Mouse (Mus musculus) midbrain, embryonic 15.5 days (tissue): ENCODE measurements around the gene Tmem54. TPM values are rescaled to one million over a fixed set of nuclear protein-coding genes. Genes with fewer than 3 reads are reported as not detected.

Experiments used
- ATAC-seq: fragments of 200-750 bp; cut with Nextera tagmentation; replicated peaks from 2 replicates; pipeline ENCODE4 v1.8.0; 2017; ENCODE audit warnings: moderate TSS enrichment
- H3K27ac ChIP-seq: fragments of 300-500 bp; sonication (generic); 2 replicates; pipeline ENCODE4 v1.5.1; 2015; ENCODE audit warnings: mild to moderate bottlenecking, inconsistent platforms
- H3K27me3 ChIP-seq: fragments of 300-500 bp; sonication (generic); replicated peaks from 2 replicates; pipeline ENCODE4 v1.6.1; 2015; ENCODE audit warnings: inconsistent platforms
- H3K36me3 ChIP-seq: fragments of 300-500 bp; sonication (generic); replicated peaks from 2 replicates; pipeline ENCODE4 v1.6.1; 2015; ENCODE audit warnings: inconsistent platforms
- H3K4me1 ChIP-seq: fragments of 300-500 bp; sonication (generic); 2 replicates; pipeline ENCODE4 v1.6.1; 2015; ENCODE audit warnings: inconsistent platforms
- H3K4me2 ChIP-seq: fragments of 300-500 bp; sonication (generic); 2 replicates; pipeline ENCODE4 v1.6.1; 2015; ENCODE audit warnings: inconsistent platforms, mild to moderate bottlenecking, moderate library complexity
- H3K4me3 ChIP-seq: fragments of 300-500 bp; sonication (generic); 2 replicates; pipeline ENCODE4 v1.5.1; 2015; ENCODE audit warnings: mild to moderate bottlenecking, inconsistent platforms
- H3K9ac ChIP-seq: fragments of 300-500 bp; sonication (generic); 2 replicates; pipeline ENCODE4 v1.6.1; 2015; ENCODE audit warnings: mild to moderate bottlenecking, inconsistent platforms
- H3K9me3 ChIP-seq: fragments of 300-500 bp; sonication (generic); 2 replicates; pipeline ENCODE4 v1.6.1; 2016; ENCODE audit warnings: inconsistent platforms
- WGBS: fragments of 180-500 bp; shearing (Covaris S2); methylation state at CpG from one replicate; pipeline ENCODE4 v1.1.7; 2015; ENCODE audit warnings: mixed read lengths; 5-methylcytosine and 5-hydroxymethylcytosine counted together
- polyA plus RNA-seq: library from polyadenylated mRNA; unstranded; fragments of >200 nt; fragmentation: Nextera tagmentation; extraction: Ambion mirVana; gene quantifications from 2 replicates; pipeline ENCODE4 v1.2.1, GENCODE M21; 2015

The Tmem54 gene
- polyA plus RNA-seq: not detected in 2 replicates

DNA sequence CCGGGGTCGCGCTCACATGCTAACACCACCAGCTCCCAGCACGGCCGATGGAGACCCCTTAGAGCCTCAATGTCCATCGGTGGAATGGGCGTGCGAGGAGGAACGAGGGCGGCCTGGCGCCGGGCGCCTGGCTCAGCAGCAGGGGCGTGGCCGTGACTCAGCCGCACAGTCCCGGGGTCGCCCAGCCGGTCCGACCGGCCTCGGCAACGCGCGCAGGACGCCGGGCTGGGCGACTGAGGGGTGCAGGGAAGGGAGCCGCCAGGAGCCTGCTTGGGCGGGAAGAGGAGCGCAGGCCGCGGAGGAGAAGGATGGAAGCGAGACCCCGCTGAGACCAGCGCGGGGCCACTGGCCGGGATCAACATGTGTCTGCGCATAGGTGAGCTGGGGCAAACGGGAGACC is at the start of gene Tmem54:
TSS of gene Tmem54 (plus strand) at position 193 of the 400 bp plus-strand sequence.
- H3K4me1 ChIP-seq: peaks cover 4% of the 10 kb centered on the region; the same call in 1 of the 2 replicates
- no peaks in the 10 kb centered on the region for H3K36me3 ChIP-seq
- peak within 1 kb of the TSS; percentile 44 for H3K4me2 ChIP-seq
- no peaks in the 10 kb centered on the region for H3K9me3 ChIP-seq
- no peak for ATAC-seq
- H3K9ac ChIP-seq: no peak within 1 kb of the TSS
- peak within 1 kb of the TSS; percentile 24 for H3K4me3 ChIP-seq
- peaks cover 37% of the 10 kb centered on the region for H3K27me3 ChIP-seq
- WGBS: 1% methylated on average over 40 of the region's 40 CpGs
- H3K27ac ChIP-seq: no peak within 1 kb of the TSS

DNA sequence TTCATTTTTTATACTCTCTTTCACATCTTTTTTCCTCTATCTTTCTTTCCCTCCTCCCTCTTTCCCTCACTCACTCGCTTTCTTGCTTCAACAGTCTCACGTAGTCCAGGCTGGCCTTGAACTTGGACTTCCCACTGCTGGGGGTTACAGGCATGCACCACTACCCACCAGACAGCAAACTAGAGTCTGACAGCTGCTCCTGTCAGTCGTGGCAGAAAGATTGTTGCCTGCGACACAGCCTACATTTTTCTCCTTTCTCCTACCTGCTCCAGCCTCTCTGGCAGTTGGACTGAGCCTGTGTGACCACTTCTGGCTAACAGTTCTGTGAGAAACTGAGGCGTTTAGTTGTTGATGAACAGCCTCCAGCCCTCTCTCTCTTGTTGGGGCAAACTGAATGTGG is 49.8 kb upstream of the Tmem54 start:
- ATAC-seq: no peak
- H3K4me1 ChIP-seq: peaks cover 20% of the 10 kb centered on the region
- H3K27ac ChIP-seq: no peak overlapping the region
- no peak overlapping the region for H3K4me2 ChIP-seq
- no peaks in the 10 kb centered on the region for H3K9me3 ChIP-seq
- no peak overlapping the region for H3K9ac ChIP-seq
- 90% methylated on average over 5 of the region's 5 CpGs for WGBS
- no peaks in the 10 kb centered on the region for H3K36me3 ChIP-seq
- H3K27me3 ChIP-seq: no peaks in the 10 kb centered on the region
- H3K4me3 ChIP-seq: no peak overlapping the region

DNA sequence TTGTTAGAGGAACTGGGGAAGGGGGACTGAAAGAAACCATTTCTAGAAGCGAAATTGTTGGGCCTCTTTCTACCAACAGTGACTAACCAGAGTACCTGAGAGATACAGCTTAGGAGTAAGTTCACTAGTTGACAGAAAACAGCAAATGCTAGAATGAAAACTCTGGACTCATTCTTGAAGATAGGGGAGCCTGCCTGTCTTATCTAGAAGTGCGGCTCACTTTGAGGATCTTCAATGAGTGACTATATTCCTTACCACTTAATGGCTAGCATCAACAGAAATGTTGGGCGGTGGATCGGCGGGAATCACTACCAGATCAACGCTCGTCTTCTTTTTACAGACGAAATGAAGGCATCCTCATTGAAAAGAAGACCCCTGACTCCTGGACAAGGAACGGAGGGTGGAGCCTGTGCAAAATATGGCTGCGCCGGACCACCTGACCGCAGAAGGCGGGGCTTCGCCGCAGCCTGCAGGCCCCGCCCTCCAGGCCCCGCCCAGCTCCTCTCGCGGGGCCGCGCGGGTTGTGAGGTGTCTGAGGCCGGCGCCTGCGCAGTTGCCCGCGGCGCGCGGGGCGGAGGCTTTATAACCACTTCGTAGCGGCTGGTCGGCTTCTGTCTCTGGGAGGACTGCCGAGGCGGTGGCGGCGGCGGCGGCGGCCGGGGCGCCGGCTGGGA is 47.7 kb upstream of the Tmem54 start:
- H3K9ac ChIP-seq: peak overlapping the region; percentile 82
- H3K27me3 ChIP-seq: no peaks in the 10 kb centered on the region
- 3% methylated on average over 42 of the region's 44 CpGs for WGBS
- no peaks in the 10 kb centered on the region for H3K36me3 ChIP-seq
- no peaks in the 10 kb centered on the region for H3K9me3 ChIP-seq
- peak overlapping the region; percentile 85 for H3K4me3 ChIP-seq
- peak; percentile 97 for ATAC-seq
- H3K4me2 ChIP-seq: peak overlapping the region; percentile 83
- peak overlapping the region; percentile 93 for H3K27ac ChIP-seq
- H3K4me1 ChIP-seq: peaks cover 34% of the 10 kb centered on the region

DNA sequence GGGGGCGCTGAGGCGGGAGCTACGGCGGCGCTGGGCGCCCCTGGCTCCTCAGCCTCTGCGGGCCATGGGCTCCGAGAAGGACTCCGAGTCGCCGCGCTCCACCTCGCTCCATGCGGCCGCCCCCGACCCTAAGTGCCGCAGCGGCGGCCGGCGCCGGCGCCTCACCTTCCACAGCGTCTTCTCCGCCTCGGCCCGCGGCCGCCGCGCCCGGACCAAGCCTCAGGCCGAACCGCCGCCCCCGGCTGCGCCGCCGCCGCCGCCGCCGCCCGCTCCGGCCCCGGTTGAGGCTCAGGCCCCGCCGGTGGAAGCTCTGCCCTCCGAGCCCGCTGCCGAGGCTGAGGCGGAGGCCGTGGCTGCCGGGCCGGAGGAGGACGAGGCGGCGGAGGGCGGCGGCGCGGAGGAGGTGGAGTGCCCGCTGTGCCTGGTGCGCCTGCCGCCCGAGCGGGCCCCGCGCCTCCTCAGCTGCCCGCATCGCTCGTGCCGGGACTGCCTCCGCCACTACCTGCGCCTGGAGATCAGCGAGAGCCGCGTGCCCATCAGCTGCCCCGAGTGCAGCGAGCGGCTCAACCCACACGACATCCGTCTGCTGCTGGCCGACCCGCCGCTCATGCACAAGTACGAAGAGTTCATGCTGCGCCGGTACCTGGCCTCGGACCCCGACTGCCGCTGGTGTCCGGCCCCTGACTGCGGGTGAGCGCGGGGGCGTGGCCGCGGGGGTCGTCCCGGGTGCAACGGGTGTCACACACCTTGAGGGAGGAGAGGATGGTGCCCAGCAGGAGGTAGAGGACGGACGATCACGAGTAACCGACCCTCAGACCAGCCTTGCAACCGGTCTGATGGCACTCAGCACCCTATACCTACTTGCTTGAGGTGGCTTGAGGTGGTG is 46.9 kb upstream of the Tmem54 start, which contains the start of gene Rnf19b:
TSS of gene Rnf19b (plus strand) at position 65 of the 886 bp plus-strand sequence.
- peak; percentile 67 for ATAC-seq
- Histone ChIP-seq H3K9me3 (no peaks in the 10 kb centered on the region), H3K27me3 (no peaks in the 10 kb centered on the region), H3K4me3 (peak within 1 kb of the TSS; percentile 85), H3K36me3 (no peaks in the 10 kb centered on the region), H3K27ac (peak within 1 kb of the TSS; percentile 93), H3K4me1 (peaks cover 34% of the 10 kb centered on the region), H3K9ac (peak within 1 kb of the TSS; percentile 82), H3K4me2 (peak within 1 kb of the TSS; percentile 83)
- under 1% methylated on average over 95 of the region's 107 CpGs for WGBS

DNA sequence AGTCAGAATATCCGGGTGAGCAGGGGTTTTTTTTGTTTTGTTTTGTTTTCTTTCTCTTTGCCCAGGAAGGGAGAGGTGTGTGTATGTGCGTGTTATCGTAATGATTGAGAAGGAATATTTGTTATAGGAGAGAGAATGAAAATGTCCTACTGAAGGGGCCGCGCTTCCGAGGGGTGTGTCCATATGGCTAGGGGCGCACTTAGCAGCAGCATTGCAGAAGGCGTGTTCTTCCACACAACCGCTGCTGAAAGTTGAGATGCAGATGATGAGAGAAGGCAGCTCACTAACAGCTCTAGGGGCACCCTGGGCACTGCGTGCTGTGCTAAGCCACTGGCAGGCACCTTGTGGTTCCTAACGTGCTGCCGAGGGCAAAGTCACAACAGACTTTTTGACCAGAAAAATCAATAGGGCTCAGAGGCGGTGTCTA is 46.2 kb upstream of the Tmem54 start:
- peak overlapping the region; percentile 83 for H3K4me2 ChIP-seq
- H3K4me1 ChIP-seq: peaks cover 34% of the 10 kb centered on the region
- peak overlapping the region; percentile 82 for H3K9ac ChIP-seq
- H3K27ac ChIP-seq: peak overlapping the region; percentile 93
- WGBS: 2% methylated on average over 13 of the region's 13 CpGs
- H3K4me3 ChIP-seq: peak overlapping the region; percentile 85
- H3K36me3 ChIP-seq: no peaks in the 10 kb centered on the region
- no peaks in the 10 kb centered on the region for H3K9me3 ChIP-seq
- ATAC-seq: no peak
- no peaks in the 10 kb centered on the region for H3K27me3 ChIP-seq

DNA sequence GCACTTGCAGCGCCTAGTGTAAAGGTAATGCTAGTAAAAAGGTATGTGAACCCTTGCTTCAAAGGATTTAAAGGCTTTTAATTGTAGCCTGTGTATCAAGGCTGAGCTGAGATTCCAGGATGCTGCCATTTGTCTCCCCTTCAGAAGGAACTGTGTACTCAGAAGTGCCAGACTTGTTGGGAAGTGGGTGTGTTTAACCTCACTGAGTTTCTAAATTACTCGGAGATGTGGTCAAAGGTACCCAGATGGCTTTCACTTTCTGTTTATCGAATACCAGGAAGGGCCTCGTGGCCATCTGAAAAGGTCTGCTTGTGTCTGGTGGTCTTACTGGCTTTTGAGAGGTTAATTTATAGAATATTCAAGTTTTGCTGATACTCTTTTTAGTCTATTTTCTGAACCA is 45.4 kb upstream of the Tmem54 start:
- H3K4me3 ChIP-seq: peak overlapping the region; percentile 85
- 55% methylated on average over 4 of the region's 4 CpGs for WGBS
- H3K9ac ChIP-seq: peak overlapping the region; percentile 11; the same call in 1 of the 2 replicates
- peak overlapping the region; percentile 83 for H3K4me2 ChIP-seq
- H3K36me3 ChIP-seq: no peaks in the 10 kb centered on the region
- H3K27me3 ChIP-seq: no peaks in the 10 kb centered on the region
- no peak for ATAC-seq
- H3K9me3 ChIP-seq: no peaks in the 10 kb centered on the region
- no peak overlapping the region for H3K27ac ChIP-seq
- H3K4me1 ChIP-seq: peaks cover 34% of the 10 kb centered on the region

DNA sequence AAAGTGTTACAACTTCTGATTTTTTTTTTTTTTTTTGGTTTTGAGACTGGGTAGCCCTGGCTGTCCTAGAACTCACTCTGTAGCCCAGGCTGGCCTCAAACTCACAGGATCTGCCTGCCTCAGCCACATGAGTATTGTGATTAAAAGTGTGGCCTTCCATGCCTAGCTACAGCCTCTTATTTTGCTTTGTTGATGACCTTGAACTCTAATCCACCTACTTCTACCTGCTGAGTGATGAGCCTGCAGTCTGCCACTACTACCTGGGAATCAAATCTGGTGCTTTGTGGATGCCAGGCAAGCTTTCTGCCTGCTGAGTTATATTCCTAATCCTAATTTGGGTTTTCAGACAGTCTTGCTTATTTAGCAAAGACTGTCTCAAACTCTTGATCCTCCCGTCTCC is 43.9 kb upstream of the Tmem54 start:
- no peaks in the 10 kb centered on the region for H3K27me3 ChIP-seq
- H3K4me1 ChIP-seq: peaks cover 34% of the 10 kb centered on the region
- H3K9me3 ChIP-seq: no peaks in the 10 kb centered on the region
- H3K36me3 ChIP-seq: no peaks in the 10 kb centered on the region
- no peak overlapping the region for H3K27ac ChIP-seq
- WGBS: 87% methylated on average over 1 of the region's 1 CpGs
- H3K4me2 ChIP-seq: peak overlapping the region; percentile 83; the same call in 1 of the 2 replicates
- no peak overlapping the region for H3K4me3 ChIP-seq
- H3K9ac ChIP-seq: no peak overlapping the region
- ATAC-seq: no peak

DNA sequence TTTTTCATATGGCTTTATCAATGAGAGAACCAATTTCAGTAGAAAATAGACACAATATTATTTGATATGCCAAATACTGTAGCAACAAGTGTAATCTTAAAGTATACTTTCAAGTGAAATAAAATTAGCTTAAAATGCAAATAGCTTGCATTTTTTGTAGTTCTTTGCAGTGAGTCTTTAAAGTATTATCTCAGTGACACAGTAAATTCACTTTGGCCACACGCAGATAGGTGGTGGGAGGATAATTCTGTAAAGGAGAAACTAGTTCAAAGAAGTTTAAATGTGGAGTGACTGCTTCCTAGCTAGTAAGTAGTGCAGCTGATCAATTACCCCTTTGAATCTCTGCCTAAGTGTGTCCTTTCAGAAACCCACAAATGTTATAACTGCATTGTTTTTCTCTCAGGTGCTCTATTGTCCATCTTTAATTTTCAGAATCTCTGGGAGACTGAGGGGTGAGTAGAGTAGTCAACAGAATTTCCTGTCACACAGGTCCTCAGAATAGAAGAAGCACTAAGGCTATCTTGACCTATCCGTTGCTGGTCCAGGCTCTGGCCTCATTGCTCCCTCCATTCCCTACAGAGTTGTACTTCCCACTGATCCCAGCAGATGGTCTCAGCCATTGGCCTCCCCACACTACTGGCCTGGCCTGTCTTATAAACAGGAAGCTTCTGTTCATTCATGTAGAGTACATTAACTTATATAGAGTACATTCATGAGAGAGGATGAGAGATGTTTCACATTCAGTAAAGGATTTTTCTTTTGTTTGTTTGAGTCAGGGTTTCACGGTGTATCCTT is 42.9 kb upstream of the Tmem54 start:
- 83% methylated on average over 3 of the region's 3 CpGs for WGBS
- Histone ChIP-seq H3K36me3 (no peaks in the 10 kb centered on the region), H3K9ac (no peak overlapping the region), H3K27me3 (no peaks in the 10 kb centered on the region), H3K4me2 (no peak overlapping the region), H3K4me1 (peaks cover 28% of the 10 kb centered on the region), H3K4me3 (no peak overlapping the region), H3K9me3 (no peaks in the 10 kb centered on the region), H3K27ac (no peak overlapping the region)
- no peak for ATAC-seq

DNA sequence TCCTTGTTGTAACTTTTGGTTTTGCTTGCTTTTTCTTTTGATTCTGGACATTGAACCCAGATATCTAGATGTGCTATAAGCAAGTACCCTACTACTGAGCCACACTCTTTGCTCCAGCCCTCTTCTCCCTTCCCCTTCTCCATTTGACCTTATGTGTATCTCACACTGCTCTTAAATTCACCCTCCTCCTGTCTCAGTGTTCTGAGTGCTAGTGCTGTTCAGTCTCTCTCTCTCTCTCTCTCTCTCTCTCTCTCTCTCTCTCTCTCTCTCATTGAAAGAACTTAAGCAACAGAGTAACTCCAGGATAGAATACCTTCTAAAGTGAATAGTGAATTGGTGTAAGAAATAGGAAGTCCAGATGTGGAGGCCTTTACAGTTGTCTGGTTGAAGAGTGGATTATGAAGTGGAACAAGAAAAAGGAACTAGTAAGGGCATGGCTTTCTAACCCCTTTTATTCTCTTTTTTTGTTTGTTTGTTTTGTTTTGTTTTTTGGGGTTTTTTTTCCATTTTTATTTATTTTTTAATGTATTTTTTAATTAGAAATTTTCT is 39.6 kb upstream of the Tmem54 start:
- Histone ChIP-seq H3K4me1 (peaks cover 13% of the 10 kb centered on the region), H3K27me3 (no peaks in the 10 kb centered on the region), H3K9ac (no peak overlapping the region), H3K36me3 (no peaks in the 10 kb centered on the region), H3K4me2 (no peak overlapping the region), H3K9me3 (no peaks in the 10 kb centered on the region), H3K27ac (no peak overlapping the region), H3K4me3 (no peak overlapping the region)
- ATAC-seq: no peak

DNA sequence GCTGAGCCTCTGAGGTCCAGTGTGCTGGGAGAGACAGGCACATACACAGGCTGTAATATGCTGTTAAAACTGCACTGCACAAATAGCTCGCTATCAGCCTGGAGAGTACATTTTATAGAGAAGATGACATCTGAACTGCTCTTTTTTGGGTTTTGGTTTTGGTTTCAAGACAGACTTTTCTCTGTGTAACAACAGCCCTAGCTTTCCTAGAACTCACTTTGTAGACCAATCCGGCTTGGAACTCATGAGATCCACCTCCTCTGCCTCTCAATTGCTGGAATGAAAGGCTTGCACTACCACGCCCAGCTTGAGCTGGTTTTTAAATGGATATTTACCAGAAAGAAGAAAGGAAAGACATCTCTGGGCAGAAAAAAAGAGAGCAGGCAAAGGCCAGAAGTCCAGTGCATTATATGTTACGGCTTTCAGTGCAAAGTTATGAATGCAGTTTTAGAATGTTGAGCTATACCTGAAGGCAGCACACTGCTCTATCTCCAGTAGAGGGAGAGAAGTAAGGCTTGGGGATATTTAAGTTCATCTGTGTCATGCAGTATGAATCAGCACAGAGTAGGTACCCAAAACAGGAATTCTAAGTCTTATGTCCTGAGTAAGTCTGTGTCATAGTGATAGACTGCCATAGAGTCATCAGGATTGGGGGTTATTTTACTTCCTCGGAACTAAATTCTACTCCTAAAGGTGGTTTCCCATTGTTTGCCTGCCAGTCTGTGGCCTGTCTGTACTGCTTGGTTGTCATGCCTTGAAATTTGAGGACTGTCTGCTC is 37.5 kb upstream of the Tmem54 start:
- no peak overlapping the region for H3K4me2 ChIP-seq
- no peaks in the 10 kb centered on the region for H3K4me1 ChIP-seq
- WGBS: 87% methylated on average over 5 of the region's 5 CpGs
- H3K27me3 ChIP-seq: no peaks in the 10 kb centered on the region
- H3K9ac ChIP-seq: no peak overlapping the region
- no peak for ATAC-seq
- no peak overlapping the region for H3K4me3 ChIP-seq
- no peaks in the 10 kb centered on the region for H3K9me3 ChIP-seq
- no peak overlapping the region for H3K27ac ChIP-seq
- no peaks in the 10 kb centered on the region for H3K36me3 ChIP-seq

DNA sequence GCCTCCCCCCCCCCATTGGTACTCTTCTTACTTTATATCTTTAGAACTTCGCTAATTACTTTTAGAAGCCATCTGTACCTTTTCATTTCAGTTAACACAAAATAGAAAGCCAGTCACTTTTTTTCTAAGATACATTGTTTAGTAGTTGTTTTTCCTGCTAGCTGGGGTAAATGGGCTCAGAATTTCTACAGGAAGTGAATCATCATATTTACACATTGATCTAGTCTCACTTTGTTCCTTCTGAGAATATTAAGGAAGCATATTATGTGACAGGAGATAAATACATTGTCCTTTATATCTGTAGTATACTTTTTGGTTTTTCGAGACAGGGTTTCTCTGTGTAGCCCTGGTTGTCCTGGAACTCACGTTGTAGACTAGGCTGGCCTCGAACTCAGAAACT is 36.5 kb upstream of the Tmem54 start:
- 90% methylated on average over 4 of the region's 4 CpGs for WGBS
- Histone ChIP-seq H3K9ac (no peak overlapping the region), H3K4me1 (no peaks in the 10 kb centered on the region), H3K27me3 (no peaks in the 10 kb centered on the region), H3K9me3 (no peaks in the 10 kb centered on the region), H3K36me3 (peaks cover 8% of the 10 kb centered on the region; the same call in 1 of the 2 replicates), H3K4me2 (no peak overlapping the region), H3K4me3 (no peak overlapping the region), H3K27ac (no peak overlapping the region)
- no peak for ATAC-seq
